Mouse (Mus musculus) midbrain, embryonic 16.5 days (tissue): ENCODE results near the gene Drosha. TPM values are rescaled to one million over a fixed set of nuclear protein-coding genes. Genes with fewer than 3 reads are reported as not detected.

Experiments used
- ATAC-seq: fragments of 200-750 bp; cut with Nextera tagmentation; 2 replicates; pipeline ENCODE4 v1.8.0; 2017; ENCODE audit warnings: moderate TSS enrichment
- H3K27ac ChIP-seq: fragments of 300-500 bp; sonication (generic); 2 replicates; pipeline ENCODE4 v1.5.1; 2014; ENCODE audit warnings: mild to moderate bottlenecking, low read length, mixed read lengths
- H3K27me3 ChIP-seq: fragments of 300-500 bp; sonication (generic); 2 replicates; pipeline ENCODE4 v1.6.1; 2014; ENCODE audit warnings: low read depth, low read length, mixed read lengths; ENCODE audit not compliant: control insufficient read depth, insufficient read depth
- H3K36me3 ChIP-seq: fragments of 300-500 bp; sonication (generic); 2 replicates; pipeline ENCODE4 v1.6.1; 2014; ENCODE audit warnings: mild to moderate bottlenecking, low read length, moderate library complexity, mixed read lengths; ENCODE audit not compliant: control insufficient read depth, insufficient read depth
- H3K4me1 ChIP-seq: fragments of 300-500 bp; sonication (generic); 2 replicates; pipeline ENCODE4 v1.6.1; 2014; ENCODE audit warnings: mild to moderate bottlenecking, low read length, mixed read lengths; ENCODE audit not compliant: control insufficient read depth, insufficient read depth
- H3K4me2 ChIP-seq: fragments of 300-500 bp; sonication (generic); 2 replicates; pipeline ENCODE4 v1.6.1; 2014; ENCODE audit warnings: mild to moderate bottlenecking, low read length, mixed read lengths
- H3K4me3 ChIP-seq: fragments of 300-500 bp; sonication (generic); 2 replicates; pipeline ENCODE4 v1.5.1; 2014; ENCODE audit warnings: low read depth, mild to moderate bottlenecking, low read length, moderate library complexity, mixed read lengths
- H3K9ac ChIP-seq: fragments of 300-500 bp; sonication (generic); 2 replicates; pipeline ENCODE4 v1.6.1; 2014; ENCODE audit warnings: low read depth, low read length, mixed read lengths
- H3K9me3 ChIP-seq: fragments of 300-500 bp; sonication (generic); replicated peaks from 2 replicates; pipeline ENCODE4 v1.6.1; 2014; ENCODE audit warnings: mild to moderate bottlenecking, low read length, mixed read lengths; ENCODE audit not compliant: control insufficient read depth, poor library complexity, severe bottlenecking
- WGBS: fragments of 180-500 bp; shearing (Covaris S2); extraction: QIAGEN DNeasy Blood & Tissue Kit; methylation state at CpG from one replicate; pipeline ENCODE4 v1.1.7; 2014; 5-methylcytosine and 5-hydroxymethylcytosine counted together
- polyA plus RNA-seq: library from polyadenylated mRNA; unstranded; fragments of >200 nt; fragmentation: Nextera tagmentation; extraction: Ambion mirVana; gene quantifications from 2 replicates; pipeline ENCODE4 v1.2.1, GENCODE M21; 2015

The Drosha gene
- polyA plus RNA-seq, 1 experiment from 2014 or later = 55.7 TPM

GRCm38 (mm10) chr15:12848196-12848975, 23.8 kb downstream of the Drosha start:
- no peaks in the 10 kb centered on the region for H3K9me3 ChIP-seq
- peaks cover 39% of the 10 kb centered on the region for H3K36me3 ChIP-seq
- ATAC-seq = no peak
- H3K4me2 ChIP-seq = no peak overlapping the region
- no peaks in the 10 kb centered on the region for H3K4me1 ChIP-seq
- H3K4me3 ChIP-seq = no peak overlapping the region
- no peak overlapping the region for H3K9ac ChIP-seq
- no peak overlapping the region for H3K27ac ChIP-seq
- no peaks in the 10 kb centered on the region for H3K27me3 ChIP-seq
- 91% methylated on average over 11 of the region's 11 CpGs for WGBS

DNA sequence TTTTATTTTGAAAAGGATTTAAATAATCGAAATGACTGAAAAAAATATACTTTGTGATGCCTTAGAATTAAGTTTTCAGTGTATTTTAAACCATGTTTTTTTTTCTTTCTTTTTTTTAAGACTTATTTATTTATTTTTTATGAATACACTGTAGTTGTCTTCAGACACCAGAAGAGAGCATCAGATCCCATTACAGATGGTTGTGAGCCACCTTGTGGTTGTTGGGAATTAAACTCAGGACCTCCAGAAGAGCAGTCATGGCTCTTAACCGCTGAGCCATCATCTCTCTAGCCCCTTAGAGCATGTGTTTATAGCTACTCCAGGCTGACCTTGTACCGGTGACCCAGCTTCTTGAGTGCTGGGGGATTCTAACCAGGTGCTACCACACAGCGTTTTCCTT, 24.8 kb downstream of the Drosha start:
- Histone ChIP-seq H3K9me3 (no peaks in the 10 kb centered on the region), H3K36me3 (peaks cover 37% of the 10 kb centered on the region), H3K4me1 (no peaks in the 10 kb centered on the region), H3K4me2 (no peak overlapping the region), H3K4me3 (no peak overlapping the region), H3K27ac (no peak overlapping the region), H3K9ac (no peak overlapping the region), H3K27me3 (no peaks in the 10 kb centered on the region)
- WGBS = 93% methylated on average over 4 of the region's 4 CpGs
- no peak for ATAC-seq

DNA sequence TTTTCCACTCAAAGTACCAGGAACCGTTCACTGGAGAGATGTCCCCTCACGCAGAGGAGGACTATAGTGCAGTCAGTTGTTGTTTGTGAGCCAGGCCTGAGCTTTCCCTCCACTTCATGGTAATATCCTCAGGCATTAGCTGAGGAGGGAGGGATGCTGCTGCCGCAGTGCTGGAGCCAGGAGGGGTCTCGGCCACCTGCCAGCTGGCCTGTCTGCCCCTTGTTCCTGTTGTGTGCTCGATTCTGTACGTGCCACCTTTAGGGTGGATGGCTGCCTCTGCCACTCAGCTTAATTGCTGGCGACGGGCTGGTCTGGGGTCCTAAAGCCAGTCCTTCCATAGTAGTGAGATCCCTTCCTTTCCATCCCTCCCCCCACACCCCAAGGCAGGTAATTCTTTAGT, 28.9 kb downstream of the Drosha start:
- 95% methylated on average over 7 of the region's 8 CpGs for WGBS
- no peak for ATAC-seq
- no peak overlapping the region for H3K27ac ChIP-seq
- H3K4me1 ChIP-seq = no peaks in the 10 kb centered on the region
- no peak overlapping the region for H3K4me3 ChIP-seq
- no peak overlapping the region for H3K4me2 ChIP-seq
- no peaks in the 10 kb centered on the region for H3K27me3 ChIP-seq
- H3K36me3 ChIP-seq = peaks cover 36% of the 10 kb centered on the region
- H3K9ac ChIP-seq = no peak overlapping the region
- no peaks in the 10 kb centered on the region for H3K9me3 ChIP-seq

DNA sequence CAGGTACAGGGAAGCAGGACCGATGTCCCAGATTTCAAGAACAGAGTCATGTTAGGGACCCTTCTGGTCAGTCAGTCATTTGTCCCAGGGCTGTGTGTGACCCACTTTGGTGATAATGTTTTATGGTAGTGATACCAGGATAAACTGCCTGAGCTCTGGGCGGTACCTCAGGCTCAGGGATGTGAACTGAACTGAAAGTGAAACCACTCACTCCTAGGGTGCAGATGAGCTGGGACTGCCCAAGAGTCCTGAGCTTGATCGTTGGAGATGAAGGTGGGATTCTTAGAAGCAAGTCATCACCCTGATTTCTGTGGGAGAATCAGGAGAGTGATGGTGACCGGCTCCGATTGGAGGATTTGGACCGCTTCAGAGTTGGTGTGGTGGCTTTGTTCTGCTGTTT, 32.2 kb downstream of the Drosha start:
- Histone ChIP-seq H3K4me3 (no peak overlapping the region), H3K27me3 (no peaks in the 10 kb centered on the region), H3K9me3 (no peaks in the 10 kb centered on the region), H3K9ac (no peak overlapping the region), H3K4me1 (no peaks in the 10 kb centered on the region), H3K36me3 (peaks cover 31% of the 10 kb centered on the region), H3K27ac (no peak overlapping the region), H3K4me2 (no peak overlapping the region)
- ATAC-seq = no peak
- 97% methylated on average over 6 of the region's 6 CpGs for WGBS

- ATAC-seq = no peak
- peaks cover 28% of the 10 kb centered on the region for H3K36me3 ChIP-seq
- 91% methylated on average over 12 of the region's 12 CpGs for WGBS
- no peak overlapping the region for H3K4me3 ChIP-seq
- H3K9me3 ChIP-seq = no peaks in the 10 kb centered on the region
- no peak overlapping the region for H3K27ac ChIP-seq
- H3K27me3 ChIP-seq = no peaks in the 10 kb centered on the region
- H3K9ac ChIP-seq = no peak overlapping the region
- no peak overlapping the region for H3K4me2 ChIP-seq
- no peaks in the 10 kb centered on the region for H3K4me1 ChIP-seq
Measured at GRCm38 (mm10) chr15:12857840-12858516, 33.4 kb downstream of the Drosha start.

DNA sequence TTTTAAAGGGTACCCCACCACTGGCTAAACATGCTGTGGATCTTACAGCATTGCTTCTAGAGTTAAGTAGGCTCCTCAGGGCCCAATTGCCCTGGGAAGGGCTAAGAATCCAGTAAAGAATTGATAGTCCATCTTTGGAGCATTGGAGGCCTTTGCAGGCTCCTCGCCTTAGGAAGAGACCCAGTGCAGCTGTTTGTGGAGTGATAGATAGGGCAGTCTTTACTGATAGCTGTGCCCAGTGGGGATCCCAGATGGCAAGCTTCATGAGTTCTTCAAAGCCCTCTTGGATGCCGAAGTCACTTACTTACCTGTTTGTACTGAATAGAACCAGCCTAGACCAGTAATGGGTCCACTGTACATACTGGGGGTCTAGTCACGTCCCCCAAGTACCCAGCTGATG, 34.0 kb downstream of the Drosha start:
- no peak overlapping the region for H3K27ac ChIP-seq
- H3K4me2 ChIP-seq = no peak overlapping the region
- no peak overlapping the region for H3K9ac ChIP-seq
- H3K9me3 ChIP-seq = no peaks in the 10 kb centered on the region
- peaks cover 23% of the 10 kb centered on the region for H3K36me3 ChIP-seq
- no peaks in the 10 kb centered on the region for H3K27me3 ChIP-seq
- no peak for ATAC-seq
- no peaks in the 10 kb centered on the region for H3K4me1 ChIP-seq
- WGBS = 92% methylated on average over 3 of the region's 3 CpGs
- H3K4me3 ChIP-seq = no peak overlapping the region

DNA sequence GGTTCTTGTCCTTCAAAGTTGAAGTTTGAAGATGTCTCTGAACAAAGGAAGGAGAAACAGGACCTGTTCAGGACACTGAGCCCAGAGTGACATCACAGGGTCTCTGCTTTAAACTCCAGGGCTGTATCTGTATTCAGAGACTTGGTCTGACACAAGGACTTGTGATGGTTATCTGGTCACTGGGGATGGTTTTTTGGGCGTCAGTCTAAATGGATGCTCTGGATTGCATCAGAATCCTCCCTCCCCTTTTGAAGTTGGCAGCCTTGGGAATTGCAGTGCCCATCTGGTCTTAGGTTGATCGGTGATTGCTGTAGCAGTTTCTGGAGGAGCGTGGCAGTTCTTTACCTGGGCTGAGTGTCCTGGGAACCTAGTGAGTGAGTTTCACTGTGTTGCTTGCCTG, 37.4 kb downstream of the Drosha start:
- Histone ChIP-seq H3K4me1 (no peaks in the 10 kb centered on the region), H3K36me3 (peaks cover 15% of the 10 kb centered on the region), H3K27me3 (no peaks in the 10 kb centered on the region), H3K4me2 (no peak overlapping the region), H3K9me3 (no peaks in the 10 kb centered on the region), H3K4me3 (no peak overlapping the region), H3K27ac (no peak overlapping the region), H3K9ac (no peak overlapping the region)
- 86% methylated on average over 3 of the region's 3 CpGs for WGBS
- ATAC-seq = no peak; the same call in 1 of the 2 replicates

GRCm38 (mm10) chr15:12863669-12864068, 39.1 kb downstream of the Drosha start:
- Histone ChIP-seq H3K4me2 (no peak overlapping the region), H3K4me1 (no peaks in the 10 kb centered on the region), H3K9ac (no peak overlapping the region), H3K9me3 (no peaks in the 10 kb centered on the region), H3K27me3 (no peaks in the 10 kb centered on the region), H3K4me3 (no peak overlapping the region), H3K36me3 (peaks cover 15% of the 10 kb centered on the region), H3K27ac (no peak overlapping the region)
- 62% methylated on average over 1 of the region's 1 CpGs for WGBS
- ATAC-seq = no peak

DNA sequence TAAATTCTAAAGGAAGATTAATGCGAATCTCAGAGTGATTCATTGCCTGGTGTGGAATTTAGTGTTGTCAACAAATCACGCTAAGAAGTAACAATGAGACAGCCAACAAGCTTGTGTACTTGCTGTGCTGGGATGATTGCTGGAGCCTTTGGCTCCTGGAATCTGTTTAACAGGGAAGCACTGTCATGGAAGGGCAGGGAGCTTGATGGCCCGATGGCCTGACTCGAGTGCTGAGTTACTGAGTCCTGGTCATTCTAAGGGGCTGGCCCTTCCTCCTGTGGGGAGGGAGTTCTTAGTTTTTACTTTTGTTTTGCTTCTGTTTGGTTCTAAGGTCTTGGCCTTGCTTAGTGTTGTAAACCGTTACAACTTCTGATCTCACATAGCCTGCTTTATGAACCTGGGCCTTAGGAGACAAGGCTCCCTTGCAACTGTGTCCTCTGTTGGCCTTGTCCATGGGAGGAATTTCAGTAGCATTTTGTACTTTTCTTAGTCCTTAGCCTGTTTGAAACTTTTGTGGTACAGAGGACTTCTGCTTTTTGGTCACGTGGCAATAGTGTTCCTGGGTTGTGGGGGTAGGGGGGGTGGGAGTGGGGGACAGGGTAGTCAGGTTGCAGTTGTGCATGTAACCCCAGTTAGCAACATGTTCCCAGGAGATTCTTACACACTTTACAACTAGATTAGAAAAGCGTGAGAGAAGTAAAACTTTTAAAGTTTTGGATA, 41.1 kb downstream of the Drosha start:
- no peak overlapping the region for H3K4me3 ChIP-seq
- H3K4me2 ChIP-seq = no peak overlapping the region
- no peaks in the 10 kb centered on the region for H3K4me1 ChIP-seq
- H3K9ac ChIP-seq = no peak overlapping the region
- H3K27ac ChIP-seq = no peak overlapping the region
- WGBS = 89% methylated on average over 7 of the region's 7 CpGs
- H3K36me3 ChIP-seq = peaks cover 7% of the 10 kb centered on the region
- no peaks in the 10 kb centered on the region for H3K9me3 ChIP-seq
- no peak for ATAC-seq
- no peaks in the 10 kb centered on the region for H3K27me3 ChIP-seq
